Mouse (Mus musculus) adrenal gland, postnatal 14 days (tissue): Measurements from ENCODE around the gene Gm39566. TPM values are rescaled to one million over a fixed set of nuclear protein-coding genes. Genes with fewer than 3 reads are reported as not detected.

Experiments
- DNase-seq: peaks from one replicate; pipeline ENCODE4 v3.0.0; 2021; ENCODE audit warnings: mixed read lengths
- total RNA-seq: library from RNA; stranded (reverse); gene quantifications from 2 replicates; pipeline ENCODE4 v1.2.3, GENCODE M21; 2021

Gene Gm39566
- total RNA-seq, 1 experiment from 2014 or later = not detected

DNA sequence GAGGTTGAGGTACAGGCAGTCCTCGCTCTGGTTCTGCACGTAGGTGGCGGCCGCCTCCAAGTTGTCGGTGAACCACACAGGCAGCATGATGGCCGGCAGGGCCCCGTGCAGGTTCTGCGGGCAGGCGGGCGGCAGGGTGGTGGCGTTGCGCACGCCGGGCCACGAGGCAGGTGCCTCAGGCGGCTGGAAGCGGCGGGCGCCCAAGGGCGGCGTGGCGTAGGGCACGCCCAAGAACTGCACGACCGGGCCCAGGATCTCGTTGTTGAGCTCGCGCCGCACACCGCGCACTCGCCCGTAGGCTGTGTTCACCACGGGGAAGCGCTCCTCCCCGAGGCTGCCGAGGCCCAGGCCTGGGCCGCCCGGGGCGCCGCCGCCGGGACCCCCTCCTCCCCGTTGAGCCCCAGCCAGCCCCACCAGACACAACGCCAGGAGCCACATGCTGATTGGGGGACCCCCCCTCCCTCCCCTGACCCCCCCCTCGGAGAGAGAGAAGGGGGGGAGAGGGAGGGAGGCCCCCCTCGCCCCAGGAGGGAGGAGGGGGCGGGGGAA is 19.0 kb upstream of the Gm39566 start:
- peak; percentile 63 for DNase-seq

DNA sequence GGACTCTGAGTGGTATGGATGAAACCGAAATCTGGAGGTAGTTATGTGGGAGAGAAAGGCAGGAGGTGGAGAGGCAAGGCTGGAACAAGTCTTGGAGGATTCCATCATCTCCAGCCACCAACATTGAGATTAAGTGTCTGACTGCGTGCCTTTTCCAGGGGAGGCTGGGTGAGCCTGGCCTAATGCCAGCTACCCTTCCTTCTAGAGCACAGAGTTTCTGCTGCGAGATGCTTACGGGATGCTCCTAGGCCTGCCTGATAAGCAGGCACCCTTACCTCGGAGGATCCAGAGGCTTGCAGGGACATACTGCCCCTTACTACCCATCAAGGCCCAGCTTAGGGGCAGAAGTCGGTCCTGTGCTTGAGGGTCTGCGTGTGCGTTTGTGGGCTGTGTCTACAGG is 18.5 kb upstream of the Gm39566 start:
- no peak for DNase-seq

DNA sequence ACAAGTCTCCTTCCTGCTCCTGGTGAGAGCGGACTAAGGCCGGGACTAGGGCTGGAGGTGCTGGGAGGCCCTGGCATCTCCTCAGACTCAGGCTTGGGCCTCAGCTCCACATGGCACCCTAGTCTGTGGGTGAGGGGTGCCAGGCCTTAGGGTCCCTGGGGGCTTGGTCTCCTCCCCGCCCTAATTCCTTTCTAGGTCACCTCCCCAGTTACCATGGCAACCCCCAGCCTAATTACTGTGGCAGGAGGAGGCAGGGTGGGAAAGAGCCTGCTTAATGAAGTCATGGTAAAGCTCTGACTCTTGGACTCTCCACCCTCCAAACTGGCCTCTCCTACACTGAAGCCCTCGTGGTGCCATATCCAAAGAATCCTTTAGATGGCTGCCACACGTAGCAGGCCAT is 13.7 kb upstream of the Gm39566 start:
- DNase-seq = no peak

DNA sequence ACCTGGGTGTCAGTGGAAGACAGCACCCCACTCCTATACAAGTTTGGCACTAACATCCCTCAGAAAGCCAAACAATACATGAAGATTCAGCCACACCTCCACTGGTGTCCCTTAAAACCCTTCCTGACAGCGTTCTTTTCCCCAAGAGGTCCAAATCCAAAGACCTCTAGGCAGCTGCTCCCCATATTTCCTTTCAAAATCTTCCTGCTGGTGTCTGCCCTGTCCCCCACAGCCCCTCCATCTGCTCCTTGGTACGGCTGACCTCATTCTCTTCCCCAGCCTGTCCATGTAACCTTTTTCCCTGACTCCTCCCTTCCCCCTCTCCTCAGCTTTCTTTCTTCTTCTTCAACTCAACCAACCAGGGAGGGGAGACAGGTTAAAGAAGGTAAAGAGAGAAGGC is 8.4 kb upstream of the Gm39566 start:
- DNase-seq = no peak

DNA sequence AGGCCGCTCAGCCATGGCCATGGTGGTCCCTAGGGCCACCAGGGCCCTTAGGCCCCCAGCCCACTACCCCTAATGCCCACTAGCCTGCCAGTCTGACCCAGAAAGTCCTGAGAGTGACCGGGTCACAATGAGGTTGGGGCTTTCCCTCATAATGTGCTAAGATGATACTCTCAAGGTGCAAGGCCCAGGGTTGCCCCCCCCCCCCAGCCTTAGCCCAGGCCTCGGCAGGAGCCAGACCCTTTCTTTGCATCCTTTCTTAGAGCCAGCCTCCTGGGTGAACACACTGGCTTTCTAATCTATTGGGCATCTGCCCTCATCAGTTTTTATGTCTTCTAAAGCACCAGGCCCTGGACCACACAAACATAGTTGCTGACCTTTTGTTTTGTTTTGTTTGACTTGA is 7.0 kb upstream of the Gm39566 start, which contains the start of gene Spem1:
Spem1 (minus strand) TSS at position 101 of the 400 bp plus-strand sequence.
- DNase-seq = no peak

DNA sequence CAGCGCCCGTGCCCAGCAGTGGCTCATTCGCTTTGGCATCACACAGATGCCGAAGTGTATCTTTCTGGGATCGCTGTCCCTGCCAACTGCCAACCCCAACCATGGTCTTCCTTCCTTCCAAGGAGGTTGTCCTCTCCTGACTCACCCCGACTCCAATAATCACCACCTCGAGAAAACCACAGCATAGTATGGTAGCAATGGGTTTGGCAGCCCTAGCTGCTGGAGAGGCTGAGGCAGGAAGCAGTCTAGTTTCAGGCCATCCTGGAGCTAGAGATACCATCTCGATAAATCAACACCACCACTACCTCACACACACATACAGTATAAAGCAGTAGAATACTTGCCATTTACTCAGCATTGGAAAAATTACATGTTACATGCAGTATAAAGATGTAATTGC is 3.8 kb upstream of the Gm39566 start:
- DNase-seq = no peak

DNA sequence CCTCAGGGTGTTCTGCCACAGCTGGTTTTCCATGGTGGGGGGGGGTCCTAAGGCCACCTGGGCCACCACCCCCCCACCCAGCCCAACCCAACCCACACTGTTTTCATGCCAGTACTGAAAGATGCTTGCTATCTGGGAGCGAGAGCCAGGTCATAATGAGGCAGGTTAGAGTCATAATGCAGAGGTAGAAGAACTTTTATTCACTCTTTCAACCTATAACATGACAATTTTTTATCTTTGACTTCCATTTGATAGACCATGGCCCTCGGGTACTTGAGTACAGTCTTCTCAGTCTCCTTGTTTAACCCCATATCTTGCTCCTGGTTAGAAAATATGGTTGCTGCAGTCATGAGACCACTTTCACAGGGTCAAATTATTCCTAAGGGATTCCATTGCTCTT is 3.3 kb upstream of the Gm39566 start, which contains the start of gene Spem2:
Spem2 (minus strand) TSS at position 101 of the 400 bp plus-strand sequence.
- DNase-seq = no peak

DNA sequence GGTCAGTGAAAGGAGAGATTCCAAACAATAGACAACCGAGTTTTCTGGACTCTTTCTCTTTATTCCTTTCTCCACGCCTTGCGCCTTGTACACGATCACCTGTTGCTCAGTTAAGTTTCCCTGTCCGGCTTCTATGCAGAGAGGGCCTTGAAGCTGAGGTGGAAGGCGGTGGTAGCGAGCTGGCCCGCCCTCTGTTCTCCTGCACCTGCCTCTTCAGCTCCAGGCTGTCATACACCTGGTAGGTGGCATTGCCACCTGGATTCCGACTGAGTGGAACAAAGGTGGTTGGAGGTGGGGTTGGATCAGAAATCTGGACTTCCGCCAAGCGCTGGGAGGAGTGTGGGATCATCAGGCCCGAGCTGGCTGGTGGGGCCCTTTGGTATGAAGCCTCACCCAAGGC is 1.4 kb upstream of the Gm39566 start:
- DNase-seq = no peak

DNA sequence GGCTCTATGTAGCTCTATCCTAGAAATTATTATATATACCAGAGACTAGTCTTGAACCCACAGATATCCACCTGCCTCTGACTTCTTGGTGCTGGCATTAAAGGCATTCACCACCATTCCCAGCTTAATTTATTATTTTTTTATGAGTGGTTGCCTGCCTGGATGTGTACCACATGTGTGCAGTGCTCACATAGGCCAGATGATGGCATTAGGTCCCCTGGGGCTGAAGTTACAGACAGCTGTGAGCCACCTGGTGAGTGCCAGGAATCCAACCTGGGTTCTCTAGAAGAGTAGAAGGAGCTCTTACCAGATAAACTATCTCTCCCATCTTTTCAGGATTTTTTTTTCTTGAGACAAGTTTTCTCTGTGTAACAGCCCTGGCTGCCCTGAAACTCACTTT is 4.8 kb downstream of the Gm39566 start:
- DNase-seq = no peak

DNA sequence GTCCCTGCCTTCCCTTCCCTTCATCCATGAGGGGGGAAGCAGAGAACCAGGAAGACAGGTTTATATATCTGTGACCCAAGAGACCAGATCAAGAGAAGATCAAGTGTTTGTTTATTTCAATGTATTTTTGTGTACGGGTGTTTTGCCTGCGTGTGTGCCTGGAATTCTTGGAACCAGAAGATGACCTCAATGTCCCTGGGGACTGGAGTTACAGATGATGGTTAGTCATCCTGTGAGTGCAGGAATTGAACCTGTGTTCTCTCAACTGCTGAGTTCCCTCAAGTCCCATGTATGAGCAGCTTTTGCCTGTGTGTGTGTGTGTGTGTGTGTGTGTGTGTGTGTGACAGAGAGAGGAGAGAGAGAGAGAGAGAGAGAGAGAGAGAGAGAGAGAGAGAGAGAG is 7.5 kb downstream of the Gm39566 start:
- no peak for DNase-seq

DNA sequence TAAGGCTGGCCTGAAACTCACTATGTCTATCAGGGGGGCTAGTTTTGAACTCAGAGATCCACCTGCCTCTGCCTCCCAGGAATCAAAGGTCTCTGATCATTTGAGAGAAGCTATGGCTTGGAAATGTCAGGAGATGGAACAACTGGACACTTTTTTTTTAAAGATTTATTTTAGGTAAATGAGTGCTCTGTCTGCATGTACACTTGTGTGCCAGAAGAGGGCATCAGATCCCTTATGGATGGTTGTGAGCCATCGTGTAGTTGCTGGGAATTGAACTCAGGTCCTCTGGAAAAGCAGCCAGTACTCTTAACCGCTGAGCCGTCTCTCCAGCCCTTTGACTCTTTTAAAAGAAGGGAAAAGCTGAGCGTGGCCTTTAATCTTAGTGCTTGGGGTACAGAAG is 8.7 kb downstream of the Gm39566 start:
- DNase-seq = no peak

DNA sequence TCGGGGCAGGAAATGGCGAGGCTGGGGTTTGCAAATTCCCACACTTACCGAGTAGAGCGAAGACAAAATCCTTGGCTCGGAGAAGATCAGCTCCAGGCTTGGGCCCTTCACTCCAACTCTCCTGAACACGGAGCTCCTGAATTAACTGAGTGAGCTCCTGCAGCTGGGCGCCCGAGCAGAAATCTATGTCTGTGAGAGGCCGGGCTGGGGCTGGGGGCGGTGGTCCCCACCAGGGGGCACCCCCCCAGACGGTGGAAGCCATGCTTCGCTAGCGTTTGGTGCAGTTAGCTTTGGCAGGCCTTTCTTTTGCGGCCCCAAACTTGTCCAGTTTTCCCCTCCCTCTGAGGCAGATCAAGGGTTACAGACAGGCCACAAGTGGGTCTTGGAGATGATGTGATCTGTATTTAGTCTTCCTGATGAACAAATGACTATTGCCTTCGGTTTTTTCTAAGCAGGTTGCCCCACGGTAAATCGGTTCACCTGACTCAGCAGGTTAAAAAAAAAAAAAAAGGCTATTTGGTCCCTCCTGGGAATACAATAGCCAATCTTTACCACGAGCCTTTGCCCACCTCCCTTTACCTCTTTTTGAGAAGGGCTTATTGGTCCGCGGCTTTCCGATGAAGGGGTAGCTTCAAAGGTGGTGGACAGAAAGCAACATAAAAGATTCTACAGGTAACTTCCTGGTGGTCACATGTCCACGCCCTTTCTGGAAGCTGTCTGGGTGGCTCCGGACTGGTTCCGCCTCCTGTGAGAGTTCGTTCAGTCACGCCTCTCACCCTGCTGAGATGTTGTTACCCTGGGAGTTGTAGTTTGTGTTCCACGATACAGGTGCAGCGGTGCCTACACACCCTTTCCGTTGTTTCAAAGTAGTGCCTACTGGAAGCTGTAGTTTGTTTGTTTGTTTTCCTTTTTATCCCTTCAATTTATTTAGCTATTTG is 9.9 kb downstream of the Gm39566 start, which contains the start of gene Tmem102:
Tmem102 (minus strand) TSS at position 653 of the 938 bp plus-strand sequence.
- no peak for DNase-seq

DNA sequence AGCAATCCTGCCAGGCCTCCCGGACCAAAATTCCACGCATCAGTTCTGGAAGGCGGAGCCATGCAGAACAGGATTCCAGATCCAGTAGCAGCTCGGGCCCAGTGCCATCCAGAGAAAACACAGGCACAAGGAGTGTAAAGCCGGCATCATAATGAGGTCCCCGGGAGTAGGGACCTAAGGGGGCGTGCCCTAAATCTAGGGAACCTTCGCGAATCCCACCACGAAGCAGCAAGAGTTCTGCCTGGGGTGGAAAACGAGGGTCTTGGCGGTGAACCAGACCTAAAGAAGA is 10.5 kb downstream of the Gm39566 start:
- DNase-seq = peak; percentile 42

DNA sequence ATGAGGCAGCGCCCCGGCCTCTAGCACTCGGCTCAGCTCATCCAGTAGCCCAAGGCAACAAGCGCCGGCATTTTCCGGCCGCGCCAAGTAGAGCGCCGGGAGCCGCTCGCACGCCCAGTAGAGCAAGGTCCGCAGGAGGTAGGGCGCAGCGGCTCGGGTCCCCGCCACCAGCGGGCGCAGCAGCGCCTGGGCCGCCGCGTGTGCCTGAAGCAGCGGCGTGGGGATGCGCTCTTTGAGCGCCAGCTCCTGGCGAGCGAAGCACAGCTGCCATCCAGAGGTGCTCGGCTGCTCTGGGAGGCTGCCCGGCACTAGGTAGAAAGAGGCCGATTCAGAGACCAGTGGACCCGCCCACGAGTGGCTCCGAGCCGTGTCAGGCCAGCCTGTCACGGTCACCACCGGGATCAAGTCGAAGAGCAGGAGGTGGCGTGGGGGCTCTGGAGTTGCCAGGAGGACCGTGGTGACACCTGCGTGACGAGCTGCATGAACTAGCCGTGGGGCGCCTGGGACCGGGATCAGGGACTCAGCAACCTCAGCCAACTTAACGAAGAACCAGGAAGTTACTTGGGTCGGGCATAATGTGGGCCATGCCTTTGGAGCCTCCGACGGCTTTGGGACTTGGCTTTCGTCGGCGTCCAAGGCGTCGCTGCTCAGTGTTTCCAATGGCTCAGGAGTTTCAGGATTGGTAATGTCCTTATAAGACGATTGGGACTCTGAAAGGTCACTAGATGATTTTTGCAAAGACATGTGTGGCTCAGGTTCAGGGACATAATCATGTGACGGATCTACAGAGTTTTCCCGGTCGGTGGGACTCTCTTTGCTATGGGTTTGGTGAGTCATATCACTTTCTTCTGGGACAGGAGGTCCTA is 11.1 kb downstream of the Gm39566 start:
- peak; percentile 90 for DNase-seq

DNA sequence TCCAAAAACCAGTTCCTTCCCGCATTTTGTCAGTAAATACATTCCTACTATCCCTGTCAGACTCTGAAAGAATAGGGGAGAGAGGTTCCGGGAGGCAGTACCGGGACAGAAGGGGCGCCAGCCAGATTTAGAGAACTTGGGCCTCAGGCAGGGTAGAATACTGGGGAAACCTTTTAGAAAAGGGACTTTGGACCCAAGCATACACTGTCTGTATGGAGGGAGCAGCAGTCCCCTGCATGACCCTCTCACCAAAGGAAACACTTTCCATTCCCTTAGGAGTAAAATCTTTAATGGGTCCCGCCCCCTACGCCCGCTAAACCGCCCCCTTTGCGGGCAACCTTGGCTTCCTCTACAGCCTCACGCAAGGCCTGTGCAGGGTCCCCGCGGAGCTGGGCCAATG is 11.8 kb downstream of the Gm39566 start:
- no peak for DNase-seq

DNA sequence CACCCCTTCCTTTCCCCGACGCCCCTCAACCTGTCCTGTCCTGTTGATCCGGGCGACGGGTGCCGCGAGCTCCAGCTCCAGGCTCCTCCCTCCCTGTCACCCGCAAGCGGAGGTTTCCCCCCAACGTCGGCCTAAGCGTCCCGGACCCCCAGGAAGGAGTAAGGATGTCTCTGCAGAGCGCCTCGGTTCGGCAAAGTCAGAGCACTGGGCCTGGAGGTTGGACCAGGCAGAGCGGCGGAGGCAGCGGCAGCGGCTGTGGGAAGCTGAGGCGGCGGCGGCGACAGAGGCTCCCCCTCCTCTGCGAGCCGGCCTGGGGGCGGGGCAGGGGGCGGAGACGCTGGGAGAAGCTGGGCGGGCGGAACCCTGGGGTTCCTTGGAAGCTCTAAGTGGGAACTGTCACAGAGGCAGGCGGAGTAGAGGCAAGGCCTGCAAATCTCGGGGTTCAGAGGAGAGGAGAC is 12.4 kb downstream of the Gm39566 start:
- peak; percentile 92 for DNase-seq

DNA sequence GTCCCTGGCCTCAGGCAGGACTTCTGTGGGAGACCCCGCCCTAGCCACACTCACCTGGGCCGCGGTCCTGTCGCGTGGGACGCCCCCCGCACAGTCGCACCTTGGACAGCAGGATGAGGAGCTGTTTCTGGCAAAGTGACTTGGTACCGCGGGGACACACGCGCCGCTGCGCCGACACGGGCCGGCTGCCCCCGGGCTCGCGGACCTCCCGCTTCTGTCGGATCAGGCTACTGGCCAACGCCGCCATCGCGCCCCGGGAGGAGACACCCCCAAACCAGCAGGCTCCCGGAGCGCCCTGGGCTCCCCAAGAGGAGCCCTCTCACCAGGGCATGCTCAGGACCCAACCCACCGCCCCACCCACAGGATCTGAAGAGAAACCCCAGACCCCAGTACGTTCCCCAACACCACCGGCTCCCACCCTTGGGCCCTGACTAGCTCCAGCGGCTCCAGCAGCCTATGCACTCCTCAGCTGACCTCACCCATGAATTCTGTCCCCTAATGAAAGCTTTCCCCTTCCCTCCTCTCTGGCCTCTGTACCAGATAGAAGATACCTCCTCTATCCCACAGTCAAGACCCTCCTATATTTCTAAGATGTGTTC is 13.6 kb downstream of the Gm39566 start, which contains the start of gene Fgf11:
Fgf11 (minus strand) TSS at position 479 of the 599 bp plus-strand sequence.
- DNase-seq = peak; percentile 20

DNA sequence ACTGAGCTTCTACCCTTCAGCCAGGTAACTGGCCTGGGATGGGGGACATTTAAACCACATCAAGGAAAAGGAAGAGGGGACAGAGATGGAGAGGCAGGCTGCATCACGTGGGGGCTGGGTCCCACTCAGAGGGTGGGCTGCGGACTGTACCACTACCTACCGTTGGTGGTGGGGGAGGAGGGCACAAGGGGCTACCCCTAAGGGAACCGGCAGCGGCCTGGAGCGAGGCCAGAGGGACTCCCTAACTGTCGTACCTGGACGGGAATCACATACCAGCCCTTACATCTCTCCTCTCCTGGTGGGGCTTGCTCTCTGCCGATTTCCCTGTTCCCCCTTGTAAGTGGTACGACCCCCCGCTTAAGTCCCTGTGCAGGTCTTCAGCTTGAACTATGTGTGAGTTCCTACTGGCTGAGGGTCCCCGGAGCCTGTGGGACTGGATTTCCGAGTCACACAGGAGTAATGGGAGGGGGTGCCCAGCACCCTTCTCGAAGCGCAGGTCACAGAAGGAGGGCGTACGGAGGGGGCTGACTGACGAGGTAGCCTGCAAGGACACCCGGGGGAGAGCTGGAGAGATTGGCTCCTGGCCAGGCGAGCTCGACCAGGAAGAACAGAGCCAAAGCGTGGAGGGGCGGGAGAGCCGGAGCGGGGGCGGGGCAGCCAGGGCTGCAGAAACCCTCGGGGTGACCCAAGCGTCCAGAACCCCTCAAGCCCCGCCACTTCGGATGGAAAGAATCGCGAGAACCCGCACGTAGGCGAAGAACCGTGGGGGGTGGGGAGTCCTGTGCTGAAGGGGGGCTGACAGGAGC is 14.5 kb downstream of the Gm39566 start:
- DNase-seq = peak; percentile 79

DNA sequence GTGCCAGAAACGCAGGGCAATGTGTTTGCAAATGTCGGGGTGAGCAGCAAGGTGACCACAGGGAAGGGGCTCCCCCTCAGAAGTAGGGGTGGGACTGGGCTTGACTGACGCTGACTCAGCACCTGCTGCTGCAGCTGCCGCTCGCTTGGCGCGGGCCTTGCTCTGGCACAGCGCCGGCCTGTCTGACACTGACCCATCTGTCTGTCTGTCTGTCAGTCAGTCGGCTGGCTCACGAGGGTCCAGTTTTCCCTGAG is 15.0 kb downstream of the Gm39566 start:
- DNase-seq = peak; percentile 62

DNA sequence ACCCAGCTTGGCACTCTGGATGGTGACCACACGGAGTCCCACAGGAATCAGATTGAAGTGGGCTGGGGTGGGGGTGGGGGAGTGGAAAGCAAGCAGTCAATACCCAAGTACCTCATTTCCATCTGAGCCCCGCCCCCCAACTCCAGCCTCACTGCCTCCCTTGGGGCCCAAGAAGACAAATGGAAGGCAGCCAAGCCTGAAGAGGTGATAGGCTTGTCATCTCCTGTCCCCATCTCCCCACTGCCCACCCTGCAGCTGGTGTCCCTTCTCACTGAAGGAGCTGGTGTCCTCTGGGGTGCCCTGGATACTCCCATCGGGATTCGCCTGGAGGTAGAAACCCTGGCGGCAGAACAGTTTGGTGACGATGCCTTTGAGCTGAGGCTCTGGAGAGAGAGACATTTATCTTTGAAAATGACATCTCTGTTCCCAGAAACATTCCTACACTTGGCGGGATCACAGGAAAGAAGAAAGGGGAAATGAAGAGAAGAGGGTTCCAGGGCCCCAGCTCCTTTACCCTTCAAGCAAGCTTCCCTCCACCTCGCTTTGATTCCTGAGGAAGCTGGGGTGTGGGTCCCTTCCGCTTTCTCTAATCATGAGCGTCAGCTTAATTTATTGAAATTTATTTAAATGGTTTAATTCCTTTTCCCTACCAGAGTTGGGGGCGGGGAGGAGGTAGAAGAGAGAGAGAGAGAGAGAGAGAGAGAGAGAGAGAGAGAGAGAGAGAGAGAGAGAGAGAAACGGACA is 15.5 kb downstream of the Gm39566 start:
- DNase-seq = peak; percentile 33

DNA sequence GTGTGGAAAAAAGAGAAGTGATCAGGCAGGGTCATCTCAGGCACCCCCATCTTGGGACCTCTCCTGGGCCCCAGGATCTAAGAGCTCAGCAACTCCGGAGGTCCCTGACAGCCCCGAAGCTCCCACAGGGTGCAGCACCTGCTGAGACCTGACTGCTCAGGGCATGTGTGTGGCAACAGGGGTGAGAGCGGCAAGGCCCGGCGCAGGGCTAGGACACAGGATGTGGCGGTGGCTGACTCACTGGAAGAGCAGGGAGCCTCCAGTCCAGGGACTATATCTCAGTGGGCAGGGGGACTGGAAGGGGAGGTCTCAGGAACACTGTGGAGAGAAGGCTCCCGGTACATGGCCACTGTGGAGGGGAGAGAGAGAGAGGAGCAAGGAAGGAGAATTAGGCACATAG is 17.2 kb downstream of the Gm39566 start:
- no peak for DNase-seq
